Mouse (Mus musculus) heart, adult 9 months (tissue): ENCODE measurements around the gene Rere.

Source experiments
- DNase-seq, 2 experiments: peaks; one replicate each; pipeline ENCODE4 v3.0.0; 2022; ENCODE audit warnings: low spot score in 2 of 2

The Rere gene

GRCm38 (mm10) chr4:150281018-150281761, at the start of gene Rere:
TSS of gene Rere (plus strand) at chr4:150281646.
- DNase-seq, result peak; percentile 96 to 97

- DNase-seq, result no peak
These were observed 49.6 kb upstream of the Rere start for GRCm38 (mm10) chr4:150231871-150232270.

GRCm38 (mm10) chr4:150234599-150235327, 46.7 kb upstream of the Rere start:
- DNase-seq, result no peak

- DNase-seq, result no peak
These were observed 45.9 kb upstream of the Rere start for GRCm38 (mm10) chr4:150235585-150235984.

- DNase-seq, result no peak
These were observed 45.4 kb upstream of the Rere start for GRCm38 (mm10) chr4:150236031-150236430.

GRCm38 (mm10) chr4:150236521-150237481, 44.6 kb upstream of the Rere start, which contains the start of gene Eno1:
TSS of gene Eno1 (plus strand) at chr4:150236721.
- peak; percentile 95 to 96 for DNase-seq

GRCm38 (mm10) chr4:150237636-150238361, 43.6 kb upstream of the Rere start:
- no peak for DNase-seq

GRCm38 (mm10) chr4:150238433-150239086, 42.9 kb upstream of the Rere start:
- no peak for DNase-seq

- no peak for DNase-seq
These were observed 42.4 kb upstream of the Rere start for GRCm38 (mm10) chr4:150239087-150239480.

GRCm38 (mm10) chr4:150239503-150239902, 41.9 kb upstream of the Rere start:
- DNase-seq, result no peak

GRCm38 (mm10) chr4:150239951-150240368, 41.5 kb upstream of the Rere start:
- DNase-seq, result peak; percentile 63 to 86

GRCm38 (mm10) chr4:150240381-150240886, 41.0 kb upstream of the Rere start:
- no peak for DNase-seq

GRCm38 (mm10) chr4:150241708-150242107, 39.7 kb upstream of the Rere start:
- no peak for DNase-seq

- no peak for DNase-seq
These were observed 38.7 kb upstream of the Rere start for GRCm38 (mm10) chr4:150242745-150243144.

GRCm38 (mm10) chr4:150245876-150246275, 35.6 kb upstream of the Rere start:
- DNase-seq, result peak; percentile 55 to 61

- peak in 1 of 2 experiments; percentile 56 for DNase-seq
These were observed 33.4 kb upstream of the Rere start for GRCm38 (mm10) chr4:150248009-150248408.

- no peak for DNase-seq
These were observed 32.5 kb upstream of the Rere start for GRCm38 (mm10) chr4:150248917-150249316.

GRCm38 (mm10) chr4:150249731-150250270, 31.6 kb upstream of the Rere start:
- DNase-seq, result no peak

GRCm38 (mm10) chr4:150250549-150251422, 30.7 kb upstream of the Rere start:
- DNase-seq, result no peak
